Mouse (Mus musculus) cerebellum, adult 2 months (tissue): ENCODE results near the gene Olfr23. TPM values are rescaled to one million over a fixed set of nuclear protein-coding genes. Genes with fewer than 3 reads are reported as not detected.
"Not testable (repeated sequence)": the region's sequence is repeated elsewhere in the genome, so short reads cannot be mapped to it uniquely, and the experiment has no call there.

Experiments used
- DNase-seq, 2 experiments: peaks; one replicate each; pipeline ENCODE4 v3.0.0; 2021
- H3K27ac ChIP-seq: fragments of 200-500 bp; 2 replicates; pipeline ENCODE4 v1.5.1; 2012; ENCODE audit warnings: low read length, control low read depth, inconsistent platforms; ENCODE audit not compliant: insufficient read depth
- H3K27me3 ChIP-seq: fragments of 200-500 bp; 2 replicates; pipeline ENCODE4 v1.6.1; 2012; ENCODE audit warnings: inconsistent platforms, mild to moderate bottlenecking, low read length, moderate library complexity; ENCODE audit not compliant: control insufficient read depth, insufficient read depth
- H3K4me1 ChIP-seq: fragments of 200-500 bp; 2 replicates; pipeline ENCODE4 v1.6.1; 2011; ENCODE audit warnings: low read length; ENCODE audit not compliant: control insufficient read depth, insufficient read depth
- H3K4me3 ChIP-seq: fragments of 200-500 bp; replicated peaks from 2 replicates; pipeline ENCODE3; 2011; ENCODE audit warnings: mild to moderate bottlenecking, low read depth, low read length, control low read depth; ENCODE audit not compliant: insufficient read depth
- CTCF ChIP-seq: fragments of 200-500 bp; IDR thresholded peaks from 2 replicates; pipeline ENCODE4 v1.5.1; 2011; ENCODE audit warnings: low read depth, mild to moderate bottlenecking, control low read depth, low read length, moderate library complexity, borderline replicate concordance; ENCODE audit not compliant: insufficient read depth
- POLR2A ChIP-seq: fragments of 200-500 bp; IDR thresholded peaks from 2 replicates; pipeline ENCODE4 v1.6.1; 2011; ENCODE audit warnings: low read length, control low read depth, borderline replicate concordance; ENCODE audit not compliant: insufficient read depth
- WGBS: fragments of 180-500 bp; shearing (Covaris S2); methylation state at CpG from one replicate; pipeline ENCODE4 v1.1.7; 2018; 5-methylcytosine and 5-hydroxymethylcytosine counted together
- polyA plus RNA-seq: library from polyadenylated mRNA; depleted of rRNA; stranded (reverse); fragments of >200 nt; gene quantifications from 2 replicates; pipeline ENCODE4 v1.2.3, GENCODE M21; 2012; rRNA removed

Gene Olfr23
- polyA plus RNA-seq: not detected in 2 replicates

GRCm38 (mm10) chr11:73936377-73936776 is at the start of gene Olfr23:
Gene Olfr23 (plus strand): TSS chr11:73936677.
- no peak for TF ChIP-seq CTCF
- no peak for TF ChIP-seq POLR2A
- Histone ChIP-seq H3K27ac (no peak within 1 kb of the TSS), H3K4me1 (no peaks in the 10 kb centered on the region), H3K4me3 (no peak within 1 kb of the TSS), H3K27me3 (no peaks in the 10 kb centered on the region)
- DNase-seq: no peak

- WGBS: 74% methylated on average over 1 of the region's 1 CpGs
- Histone ChIP-seq H3K27ac (no peak within 1 kb of the TSS), H3K27me3 (no peaks in the 10 kb centered on the region)
Measured at GRCm38 (mm10) chr11:73890671-73891070, 45.8 kb upstream of the Olfr23 start, which contains the start of gene Olfr394. Gene Olfr394 (minus strand): TSS chr11:73890771.

GRCm38 (mm10) chr11:73909199-73909598 is 27.3 kb upstream of the Olfr23 start, which contains the start of gene Olfr395:
Gene Olfr395 (minus strand): TSS chr11:73909299.
- not testable (repeated sequence) for H3K27me3 ChIP-seq, DNase-seq, H3K4me1 ChIP-seq, H3K4me3 ChIP-seq, H3K27ac ChIP-seq
- 73% methylated on average over 4 of the region's 4 CpGs for WGBS

More at GRCm38 (mm10) chr11:73890671-73891070, 45.8 kb upstream of the Olfr23 start, which contains the start of gene Olfr394:
- H3K4me3 ChIP-seq: no peak within 1 kb of the TSS
- no peak for DNase-seq
- H3K4me1 ChIP-seq: no peaks in the 10 kb centered on the region
- TF ChIP-seq CTCF (no peak), POLR2A (no peak)

- no peak within 1 kb of the TSS for H3K4me3 ChIP-seq
- H3K27me3 ChIP-seq: no peaks in the 10 kb centered on the region; the same call in 1 of the 2 replicates
- no peak within 1 kb of the TSS for H3K27ac ChIP-seq
- no peaks in the 10 kb centered on the region for H3K4me1 ChIP-seq
- TF ChIP-seq CTCF (no peak), POLR2A (no peak)
- 53% methylated on average over 1 of the region's 1 CpGs for WGBS
- no peak for DNase-seq
Measured at GRCm38 (mm10) chr11:73960517-73960916, 24.0 kb downstream of the Olfr23 start, which contains the start of gene Olfr397. Gene Olfr397 (plus strand): TSS chr11:73960817.

GRCm38 (mm10) chr11:73990307-73990706 is 53.8 kb downstream of the Olfr23 start, which contains the start of gene Olfr398:
Gene Olfr398 (minus strand): TSS chr11:73990407.
- TF ChIP-seq POLR2A (no peak), CTCF (no peak)
- H3K4me1 ChIP-seq: no peaks in the 10 kb centered on the region
- H3K27me3 ChIP-seq: no peaks in the 10 kb centered on the region
- no peak within 1 kb of the TSS for H3K27ac ChIP-seq
- H3K4me3 ChIP-seq: no peak within 1 kb of the TSS
- DNase-seq: no peak

Other genes starting within 250 kb of the Olfr23 start
- gene Zfp735, start 247.9 kb upstream of the Olfr23 start, polyA plus RNA-seq: not detected in 2 replicates
- not detected in 2 replicates for gene Olfr389, start 156.0 kb upstream of the Olfr23 start, polyA plus RNA-seq
- gene Olfr390, start 153.7 kb upstream of the Olfr23 start, polyA plus RNA-seq: not detected in 2 replicates
- gene Olfr391-ps, start 133.6 kb upstream of the Olfr23 start, polyA plus RNA-seq: not detected in 2 replicates
- gene Olfr392, start 119.6 kb upstream of the Olfr23 start, polyA plus RNA-seq: not detected in 2 replicates
- not detected in 2 replicates for gene Olfr393, start 85.2 kb upstream of the Olfr23 start, polyA plus RNA-seq
- gene Olfr394, start 45.9 kb upstream of the Olfr23 start, polyA plus RNA-seq: not detected in 2 replicates
- gene Olfr395, start 27.4 kb upstream of the Olfr23 start, polyA plus RNA-seq: not detected in 2 replicates
- not detected in 2 replicates for gene Olfr397, start 24.1 kb downstream of the Olfr23 start, polyA plus RNA-seq
- not detected in 2 replicates for gene Olfr398, start 53.7 kb downstream of the Olfr23 start, polyA plus RNA-seq
- gene Olfr139, start 119.9 kb downstream of the Olfr23 start, polyA plus RNA-seq: not detected in 2 replicates
- not detected in 2 replicates for gene Olfr399, start 119.9 kb downstream of the Olfr23 start, polyA plus RNA-seq
- gene Zfp616, start 133.3 kb downstream of the Olfr23 start, polyA plus RNA-seq: not detected in 2 replicates
- not detected in 2 replicates for gene Olfr401, start 177.0 kb downstream of the Olfr23 start, polyA plus RNA-seq
- gene Olfr402, start 216.9 kb downstream of the Olfr23 start, polyA plus RNA-seq: not detected in 2 replicates
- gene Olfr403, start 249.6 kb downstream of the Olfr23 start, polyA plus RNA-seq: not detected in 2 replicates